Mouse (Mus musculus) heart, postnatal 25 days (tissue): Measurements from ENCODE around the gene Nox3. TPM values are rescaled to one million over a fixed set of nuclear protein-coding genes. Genes with fewer than 3 reads are reported as not detected.

ENCODE experiments used
- DNase-seq: peaks from one replicate; pipeline ENCODE4 v3.0.0; 2022; ENCODE audit warnings: low spot score
- intact Hi-C: fragments of 180-260 bp; cut with DNase I; formaldehyde crosslinking; loops from one replicate; pipeline ENCODE4 v1.15.1; 2025
- total RNA-seq, 2 experiments: library from RNA; stranded (reverse); gene quantifications; 2 replicates each; pipeline ENCODE4 v1.2.3; 2021

Gene Nox3
- not detected for total RNA-seq

DNA sequence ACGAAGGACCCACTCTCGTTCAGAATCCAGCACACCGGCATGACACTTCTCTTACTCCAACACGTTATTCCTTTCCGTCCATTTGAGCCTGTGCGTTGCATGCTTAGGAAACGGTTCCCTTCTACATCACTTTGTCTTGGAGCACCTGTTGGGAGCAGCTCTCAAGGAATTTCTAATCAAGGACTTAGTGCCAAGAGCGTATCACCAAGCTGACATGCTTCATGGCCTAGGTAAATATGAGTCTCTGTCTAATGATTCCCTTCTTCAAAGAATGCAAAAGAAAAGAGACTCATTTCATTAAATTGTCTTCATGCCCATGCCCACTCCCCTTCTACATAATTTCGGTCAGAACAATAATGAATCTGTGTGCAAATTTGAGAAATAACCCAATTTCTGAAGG, at the start of gene Nox3:
Nox3 (minus strand) TSS at position 101 of the 400 bp plus-strand sequence.
- no peak for DNase-seq
- intact Hi-C loops, result no loop called here

DNA sequence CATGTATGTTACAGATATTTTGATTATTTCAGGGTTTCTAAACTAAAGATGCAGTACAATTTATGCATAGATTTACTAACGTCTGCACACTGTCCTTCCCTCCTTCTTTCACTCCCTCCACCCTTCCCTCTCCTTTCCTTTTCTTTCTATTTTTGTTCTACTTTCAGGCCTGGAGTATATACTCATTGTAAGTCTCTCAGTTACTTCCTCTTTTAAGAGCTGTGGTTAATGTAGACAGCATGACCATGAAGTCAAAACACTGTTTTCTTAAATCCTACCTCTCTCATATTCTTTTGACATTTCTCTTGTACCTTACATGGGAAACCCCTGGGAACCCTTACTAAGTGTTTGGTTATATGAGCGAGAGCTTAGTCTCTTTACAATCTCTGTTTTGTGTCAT, 48.3 kb upstream of the Nox3 start:
- DNase-seq, result no peak
- intact Hi-C loops, result no loop called here

DNA sequence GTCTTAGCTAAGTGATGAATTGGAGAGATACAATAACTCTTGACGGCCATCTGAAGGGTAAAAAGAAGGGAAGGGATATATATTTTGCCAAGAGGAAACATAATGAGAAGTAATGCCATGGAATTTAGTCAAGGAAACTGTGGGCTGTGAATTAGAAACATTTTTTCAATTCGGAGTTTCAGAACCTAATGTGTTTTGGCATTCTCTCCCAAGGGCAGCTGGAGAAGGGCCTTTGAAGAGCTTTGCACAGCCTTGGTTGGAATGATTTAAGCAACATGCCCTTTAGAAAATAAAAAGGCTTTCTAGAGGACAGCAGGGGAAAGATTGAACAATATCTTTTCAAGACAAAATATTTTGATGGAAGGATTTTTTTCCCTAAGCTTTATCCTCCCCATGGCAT, 40.9 kb upstream of the Nox3 start:
- DNase-seq, result no peak
- intact Hi-C loops, result no loop called here

DNA sequence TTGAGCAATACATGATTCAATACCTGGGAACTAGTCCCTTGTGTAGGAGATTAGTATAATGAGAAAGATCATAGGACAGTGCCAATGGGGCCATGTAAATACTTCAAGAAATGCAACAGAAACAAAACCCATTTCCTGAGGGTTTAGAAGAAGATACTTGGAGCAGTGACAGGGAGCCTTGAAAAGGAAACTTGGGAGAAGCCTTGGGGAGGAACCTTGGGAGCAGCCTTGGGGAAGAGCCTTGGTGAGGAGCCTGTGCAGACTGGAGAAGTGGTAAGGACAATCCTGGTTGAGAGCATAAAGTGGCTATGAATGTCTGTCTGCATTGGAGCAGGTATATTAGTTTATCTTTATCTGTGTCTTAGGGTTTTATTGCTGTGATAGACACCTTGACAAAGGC, 38.2 kb upstream of the Nox3 start:
- no peak for DNase-seq
- intact Hi-C loops, result no loop called here

DNA sequence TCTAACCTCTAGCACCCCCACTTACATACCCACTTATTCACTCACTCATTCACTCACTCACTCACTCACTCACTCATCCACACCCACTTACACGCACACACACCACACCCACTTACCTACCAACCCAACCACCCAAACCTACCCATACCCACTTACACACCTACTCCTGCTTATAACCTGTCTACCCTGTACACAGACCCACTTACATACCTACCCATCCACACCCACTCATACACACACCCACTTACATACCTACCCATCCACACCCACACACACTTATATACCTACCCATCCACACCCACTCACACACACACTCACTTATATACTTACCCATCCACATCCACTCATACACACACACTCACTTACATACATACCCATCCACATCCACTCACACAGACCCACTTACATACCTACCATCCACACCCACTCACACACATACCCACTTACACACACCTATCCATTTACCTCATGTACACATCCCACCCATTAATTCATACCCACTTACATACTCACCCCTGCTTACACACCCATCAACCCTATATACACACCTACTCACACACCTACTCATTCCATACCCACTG, 9.4 kb upstream of the Nox3 start:
- no peak for DNase-seq
- intact Hi-C loops, result no loop called here

DNA sequence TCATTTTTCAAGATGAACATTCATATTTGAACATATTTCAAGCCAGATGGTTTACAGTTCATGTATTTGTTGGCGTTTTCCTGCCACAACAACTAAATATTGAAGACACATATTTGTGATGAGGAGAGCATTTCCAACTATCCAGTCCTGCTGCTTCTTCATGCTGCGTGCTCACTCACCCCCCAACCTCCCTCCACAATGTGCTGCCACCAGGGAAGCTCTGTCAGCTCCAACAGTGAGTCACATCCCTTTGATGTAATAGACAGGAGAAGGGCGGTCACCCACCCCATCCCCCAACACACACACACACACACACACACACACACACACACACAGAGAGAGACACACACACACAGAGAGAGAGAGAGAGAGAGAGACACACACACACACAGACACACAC, 6.3 kb upstream of the Nox3 start:
- no peak for DNase-seq
- intact Hi-C loops, result no loop called here

DNA sequence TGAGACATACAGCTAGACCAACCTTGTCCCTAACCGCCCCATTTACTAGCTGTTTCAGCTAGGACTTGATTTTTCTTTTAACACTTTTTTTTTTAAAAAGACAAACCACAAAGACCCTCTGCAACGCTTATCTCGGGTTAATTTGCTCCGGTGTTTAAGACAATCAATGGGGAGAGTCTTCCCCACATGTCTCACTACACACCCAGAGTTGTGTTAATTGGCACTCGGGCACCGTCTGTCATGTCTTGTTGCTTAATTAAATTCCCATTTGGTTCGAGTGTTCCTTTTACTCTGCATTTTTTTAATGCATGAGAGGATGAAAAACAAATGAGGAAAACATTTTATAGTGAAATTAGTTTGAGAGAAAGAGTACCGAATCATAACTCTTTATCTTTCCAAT, 3.2 kb downstream of the Nox3 start:
- DNase-seq, result no peak
- intact Hi-C loops, result no loop called here

DNA sequence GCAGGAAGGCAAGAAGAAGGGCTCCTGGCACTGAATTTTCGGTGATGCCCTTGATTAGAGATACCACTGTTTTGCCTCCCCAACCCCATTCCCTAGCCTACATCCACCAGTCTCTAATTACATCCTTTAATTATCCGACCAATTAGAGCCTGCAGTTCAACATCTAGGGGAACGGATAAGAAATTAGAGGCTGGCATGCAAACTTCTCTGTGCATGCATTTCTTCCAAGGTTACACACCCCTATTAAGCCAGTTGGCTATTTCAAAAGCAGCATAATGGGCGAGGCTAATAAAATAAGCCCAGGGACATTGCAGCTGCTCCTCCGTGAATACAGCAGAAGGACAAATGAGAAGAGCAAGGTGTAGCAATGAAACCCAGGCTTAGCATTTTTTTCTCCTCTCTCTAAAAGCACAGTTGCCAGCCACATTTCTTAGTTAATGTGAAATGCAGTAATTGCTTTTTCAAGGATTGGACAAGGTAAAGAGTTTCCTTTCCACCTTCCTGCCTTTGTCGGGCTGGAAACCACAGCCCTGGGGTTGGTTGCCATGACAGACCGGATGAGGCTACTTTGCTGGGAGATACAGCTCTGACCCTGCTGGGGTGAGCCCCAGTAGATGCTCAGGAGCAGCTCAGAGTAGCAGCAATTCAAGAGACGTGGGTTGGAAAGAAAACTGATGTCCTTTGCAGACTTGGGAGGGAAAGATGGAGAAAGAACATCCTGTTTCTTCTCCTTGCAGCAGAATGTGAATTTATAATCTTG, 5.4 kb downstream of the Nox3 start:
- peak; percentile 4 for DNase-seq

DNA sequence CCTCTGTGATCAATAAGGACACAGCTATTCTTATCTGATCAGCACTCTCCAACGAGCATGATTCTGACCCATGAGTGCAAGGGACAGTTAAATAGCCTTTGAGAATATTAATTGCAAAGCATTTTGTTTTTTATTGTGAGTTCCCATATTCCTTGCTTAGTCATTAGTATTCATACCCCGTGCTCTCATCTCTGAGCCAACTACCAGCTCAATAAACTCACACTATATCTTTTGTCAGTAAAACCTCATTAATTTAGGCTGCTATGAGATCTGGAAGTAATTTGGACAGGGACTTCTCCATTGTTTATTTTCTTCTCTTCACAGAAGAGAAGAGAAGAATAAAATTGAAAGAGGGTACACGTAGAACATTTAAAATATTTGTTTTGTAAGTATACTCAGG, 12.4 kb downstream of the Nox3 start:
- intact Hi-C loops, result no loop called here
- no peak for DNase-seq

More for the DNA sequence above, 5.4 kb downstream of the Nox3 start:
- intact Hi-C loops, result no loop called here

DNA sequence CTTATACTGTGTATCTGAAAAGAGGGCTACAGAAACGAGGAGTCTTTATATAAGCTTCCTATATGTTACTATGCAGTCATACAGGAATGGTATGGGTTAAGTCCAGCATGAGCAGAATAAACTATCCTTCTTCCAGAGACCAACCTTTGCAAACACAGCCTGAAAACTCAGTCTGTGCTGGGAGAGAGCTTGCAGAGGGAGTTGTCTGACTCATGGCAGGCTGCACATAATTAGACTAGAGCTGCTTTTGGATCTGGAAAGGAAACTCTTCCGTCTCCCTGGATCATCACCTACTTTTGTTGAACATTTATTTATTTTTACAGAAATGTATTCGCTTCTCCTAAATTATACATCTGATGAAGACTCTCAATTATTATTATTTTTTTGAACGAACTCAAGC, 26.8 kb downstream of the Nox3 start:
- intact Hi-C loops, result no loop called here

DNA sequence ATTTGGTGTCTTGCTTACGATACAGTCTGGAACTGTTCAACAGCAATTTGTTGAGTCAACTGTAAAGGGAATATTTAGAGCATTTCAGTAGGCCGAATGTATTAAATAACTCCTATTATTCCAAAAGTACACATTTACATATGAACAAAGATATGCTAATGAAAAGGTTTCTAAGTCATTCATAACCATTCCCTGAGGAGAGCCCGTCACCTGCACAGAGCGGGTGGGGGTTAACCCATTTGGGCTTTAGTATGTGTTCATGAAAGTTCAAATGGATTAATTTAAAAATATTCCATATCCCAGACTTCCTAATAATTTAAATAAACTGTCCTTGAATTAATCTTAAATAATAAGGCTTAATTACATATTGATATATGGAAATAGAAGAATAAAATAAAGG, 28.8 kb downstream of the Nox3 start:
- no peak for DNase-seq
- intact Hi-C loops, result no loop called here

More for the DNA sequence above, 26.8 kb downstream of the Nox3 start:
- no peak for DNase-seq

DNA sequence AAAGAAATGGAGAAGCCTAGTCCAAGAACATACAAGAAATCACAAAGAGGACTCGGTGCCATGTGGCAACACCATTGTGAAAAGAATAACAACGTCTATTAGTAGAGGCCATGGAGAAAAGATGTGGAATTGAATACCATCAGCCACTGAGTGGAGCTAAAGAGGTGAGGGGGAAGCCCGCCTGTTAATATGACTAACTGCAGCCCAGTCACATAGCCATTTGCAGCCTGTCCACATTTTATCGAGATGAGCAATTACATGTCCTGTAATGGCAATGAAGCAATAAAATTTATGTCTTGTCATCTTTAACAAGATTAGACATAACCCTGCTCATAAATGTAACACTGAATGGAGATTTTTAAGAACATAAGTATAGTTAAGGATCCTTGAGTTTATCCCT, 30.7 kb downstream of the Nox3 start:
- no peak for DNase-seq
- intact Hi-C loops, result no loop called here

DNA sequence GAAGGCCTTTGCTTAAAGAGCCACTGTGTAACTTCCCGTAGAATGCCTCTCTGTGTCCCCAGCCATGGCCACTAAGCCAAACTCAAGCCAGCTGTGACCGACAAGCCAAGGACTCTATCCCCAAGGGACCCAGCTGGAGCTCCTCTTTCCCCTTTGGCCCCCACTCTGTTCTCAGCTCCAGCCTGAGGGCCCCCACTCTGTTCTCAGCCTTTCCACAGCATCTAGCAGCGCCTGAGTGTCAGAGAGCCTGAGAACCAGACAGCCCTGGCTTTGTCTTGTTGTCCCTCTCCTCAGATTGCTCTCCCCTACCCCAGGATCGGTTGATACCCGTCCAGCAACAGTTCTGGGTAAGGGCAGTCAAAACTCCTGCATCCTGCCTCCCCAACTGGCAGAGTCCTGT, 36.6 kb downstream of the Nox3 start:
- intact Hi-C loops, result no loop called here
- peak; percentile 4 for DNase-seq

DNA sequence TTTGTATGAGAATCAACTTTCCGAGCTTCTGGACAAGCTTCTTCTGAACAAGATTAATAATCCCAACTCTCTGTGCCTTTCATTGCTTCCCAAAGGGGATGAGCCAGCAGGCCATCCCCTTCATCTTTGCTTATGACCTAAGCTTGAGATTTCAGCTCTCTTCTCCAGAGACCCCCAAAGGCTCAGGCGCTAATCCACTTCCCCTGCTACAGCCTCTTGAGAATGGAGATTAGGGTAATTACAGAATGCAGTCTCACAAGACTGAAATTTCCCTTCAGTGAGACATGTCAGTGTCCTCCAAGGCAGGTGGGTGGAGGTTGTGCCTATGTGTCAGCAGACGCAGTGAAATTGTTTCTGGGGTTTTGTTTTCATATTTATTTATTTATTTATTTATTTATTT, 45.7 kb downstream of the Nox3 start:
- DNase-seq, result no peak
- intact Hi-C loops, result no loop called here

DNA sequence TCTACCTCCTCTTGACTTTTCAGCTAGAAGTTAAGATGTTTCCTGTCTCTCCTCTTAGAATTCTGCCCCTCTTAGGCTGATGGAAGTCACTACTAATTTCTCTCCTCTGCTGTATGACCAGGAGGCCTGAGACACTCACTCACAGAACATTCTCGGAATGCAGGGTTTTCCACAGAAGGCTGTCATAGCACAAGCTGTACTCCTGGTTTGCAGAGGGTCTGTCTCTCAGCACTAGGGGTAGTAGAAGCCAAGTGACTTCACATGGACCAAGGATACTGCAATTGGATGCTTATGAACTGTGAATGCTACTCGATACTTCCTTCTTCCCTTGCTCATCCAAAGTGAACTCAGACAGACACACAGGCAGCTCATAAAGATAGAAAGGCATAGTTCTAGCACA, 52.5 kb downstream of the Nox3 start:
- no peak for DNase-seq
- intact Hi-C loops, result no loop called here

DNA sequence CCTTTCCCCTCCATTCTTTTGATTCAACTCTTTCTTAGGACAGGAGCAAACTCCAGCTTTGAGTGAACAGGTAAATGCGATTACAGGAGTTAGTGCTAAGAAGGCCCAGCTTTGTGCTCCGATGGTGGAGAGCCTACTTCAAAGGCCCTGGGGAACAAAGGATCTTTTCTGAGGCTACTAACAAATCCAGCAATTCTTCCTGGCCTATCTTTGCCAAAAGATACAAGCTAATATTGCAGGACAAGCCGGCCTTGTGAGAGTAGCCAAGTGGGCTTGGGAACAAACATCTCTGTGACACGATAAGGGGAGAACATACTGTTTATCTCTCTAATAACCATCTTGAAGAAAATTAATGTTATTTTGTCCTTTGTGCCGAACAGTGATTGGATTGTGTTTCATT, 54.6 kb downstream of the Nox3 start:
- DNase-seq, result no peak
- intact Hi-C loops, result no loop called here

DNA sequence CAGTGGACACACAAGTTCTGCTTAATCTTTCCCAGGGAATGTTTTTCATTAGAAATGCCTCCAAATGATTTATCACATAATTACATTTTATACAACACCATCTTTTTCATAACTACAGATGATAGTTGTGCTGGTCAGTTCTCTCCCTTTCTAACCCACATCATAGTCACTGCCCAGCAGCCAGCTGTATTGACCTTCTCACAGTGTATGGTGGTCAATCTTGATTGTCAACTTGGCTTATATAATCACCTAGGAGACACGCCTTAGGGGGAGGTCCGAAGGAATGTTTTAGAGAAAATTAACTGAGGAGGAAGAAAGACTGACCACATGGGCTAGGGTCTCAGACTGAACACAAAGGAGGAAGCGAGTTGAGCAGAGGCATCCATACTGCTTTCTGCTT, 57.3 kb downstream of the Nox3 start:
- intact Hi-C loops, result no loop called here
- no peak for DNase-seq

DNA sequence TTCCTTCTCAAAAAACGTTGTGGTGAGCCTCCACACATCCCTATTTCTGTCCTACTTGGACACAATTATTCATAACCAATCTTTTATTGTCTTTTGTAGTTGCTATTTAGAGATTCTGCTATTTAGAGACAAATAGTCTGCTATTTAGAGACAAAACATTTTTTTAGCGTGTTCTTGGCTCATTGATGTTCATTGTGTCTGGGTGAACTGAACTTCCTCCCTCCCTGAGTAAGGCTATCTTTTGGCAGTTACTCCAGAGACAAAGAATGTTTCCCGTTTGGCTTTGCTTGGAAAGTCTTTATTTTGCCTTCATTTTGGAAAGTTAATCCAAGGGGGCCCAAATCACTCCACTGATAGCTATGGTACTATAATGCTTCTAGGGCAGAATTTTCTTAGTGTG, 63.6 kb downstream of the Nox3 start:
- DNase-seq, result no peak
- intact Hi-C loops, result no loop called here

DNA sequence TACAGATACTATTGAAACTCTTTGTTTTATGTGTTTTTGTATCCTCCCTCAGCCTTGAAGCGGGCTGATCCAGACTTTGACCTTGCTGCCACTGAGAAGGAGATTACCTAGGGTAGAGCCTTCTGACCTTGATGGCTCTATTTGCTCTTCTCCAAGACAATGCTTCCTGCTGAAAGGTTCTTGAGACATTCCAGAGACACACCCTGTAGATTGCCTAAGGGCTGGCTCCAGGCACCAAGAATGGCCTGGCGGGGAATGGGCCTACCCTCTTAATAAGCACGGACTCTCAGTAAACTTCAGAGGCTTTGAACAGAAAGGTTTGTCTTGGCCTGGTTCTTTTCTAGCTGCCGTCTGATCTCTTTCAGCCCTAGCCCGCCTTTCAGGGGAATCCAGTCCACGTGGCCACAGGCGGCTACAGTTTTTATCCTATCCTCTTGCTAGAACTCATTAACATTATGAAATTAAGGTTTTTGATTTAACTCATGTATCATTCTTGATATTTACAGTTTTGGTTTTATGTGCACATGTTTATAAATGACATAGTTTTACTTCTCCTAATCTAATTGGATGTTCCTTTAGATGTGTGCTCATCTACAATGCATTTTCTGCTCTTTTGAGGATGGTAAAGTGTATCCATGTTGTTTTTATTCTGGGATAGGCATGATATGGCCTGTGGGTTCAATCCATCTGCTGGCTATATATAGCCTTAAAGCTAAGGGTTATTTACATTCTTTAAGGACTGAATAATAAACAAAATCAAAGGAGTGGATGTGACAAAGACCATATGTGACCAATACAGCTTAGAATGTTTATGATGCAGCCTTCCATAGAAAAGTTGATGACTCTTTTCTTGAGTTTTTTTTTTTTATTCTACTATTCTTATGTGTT, 79.5 kb downstream of the Nox3 start:
- intact Hi-C loops, result no loop called here
- no peak for DNase-seq

DNA sequence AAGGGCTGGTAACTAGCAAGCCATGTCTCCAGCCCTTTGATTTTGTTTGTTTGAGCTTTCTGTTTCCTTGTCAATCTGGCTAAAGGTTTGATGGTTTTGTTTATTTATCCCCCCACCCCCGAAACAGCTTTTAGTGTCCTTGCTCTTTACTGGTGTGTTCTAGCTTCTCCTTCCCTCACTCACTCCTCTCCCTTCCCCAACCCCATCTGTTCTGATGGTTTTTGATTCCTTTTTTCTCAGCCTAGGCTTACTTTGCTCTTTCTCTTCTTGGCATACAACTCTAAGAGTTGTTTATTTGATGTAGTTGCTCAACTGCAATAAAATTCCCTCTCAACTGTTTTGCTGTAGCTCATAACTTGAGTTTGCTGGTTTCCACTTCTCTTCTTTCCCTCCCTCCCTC, 80.5 kb downstream of the Nox3 start:
- intact Hi-C loops, result no loop called here

DNA sequence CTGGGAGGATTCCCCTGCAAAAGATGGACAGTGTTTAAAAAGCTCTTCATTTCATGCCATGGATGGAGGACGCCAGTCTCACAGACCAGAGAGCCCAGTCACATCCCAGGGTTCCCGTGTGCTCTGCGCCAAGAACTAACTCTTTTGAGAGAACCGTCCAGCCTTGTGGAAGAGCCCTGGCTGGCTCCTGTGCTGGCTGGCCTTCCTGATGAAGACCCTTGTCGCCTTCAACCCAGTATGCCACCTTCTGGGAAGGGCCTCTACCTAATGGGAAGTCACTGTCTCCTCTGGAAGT, 84.3 kb downstream of the Nox3 start:
- DNase-seq, result no peak
- intact Hi-C loops, result no loop called here

More for the DNA sequence above, 80.5 kb downstream of the Nox3 start:
- no peak for DNase-seq
